Mouse (Mus musculus) kidney, postnatal 10 days (tissue): ENCODE measurements around the gene Sdk1.

Experiments
- DNase-seq: peaks from one replicate; pipeline ENCODE4 v3.0.0; 2021; ENCODE audit warnings: mixed read lengths

Sdk1 gene

GRCm38 (mm10) chr5:141240841-141241543, at the start of gene Sdk1:
Gene Sdk1 (plus strand): TSS chr5:141241490.
- peak; percentile 99 for DNase-seq

DNA sequence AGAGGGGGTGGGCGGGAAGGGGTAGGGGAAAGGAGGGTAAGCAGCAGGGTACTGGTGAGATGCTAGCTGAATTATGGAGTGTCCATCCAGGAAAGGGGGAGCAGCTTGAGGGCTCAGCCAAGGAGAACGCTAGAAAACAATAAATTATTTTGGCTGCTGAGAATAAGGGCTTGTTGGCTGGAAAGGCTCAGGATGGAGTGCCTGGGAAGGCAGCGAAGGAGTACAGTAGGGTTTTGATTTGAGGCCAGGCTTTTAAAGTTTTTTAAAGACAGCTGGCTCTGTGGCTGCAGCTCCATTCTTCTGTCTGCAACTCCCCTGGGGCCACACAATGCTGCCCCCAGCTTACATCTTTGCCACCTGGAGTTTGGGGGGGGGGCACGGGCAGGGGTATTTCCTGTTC, 44.0 kb upstream of the Sdk1 start:
- DNase-seq: no peak

DNA sequence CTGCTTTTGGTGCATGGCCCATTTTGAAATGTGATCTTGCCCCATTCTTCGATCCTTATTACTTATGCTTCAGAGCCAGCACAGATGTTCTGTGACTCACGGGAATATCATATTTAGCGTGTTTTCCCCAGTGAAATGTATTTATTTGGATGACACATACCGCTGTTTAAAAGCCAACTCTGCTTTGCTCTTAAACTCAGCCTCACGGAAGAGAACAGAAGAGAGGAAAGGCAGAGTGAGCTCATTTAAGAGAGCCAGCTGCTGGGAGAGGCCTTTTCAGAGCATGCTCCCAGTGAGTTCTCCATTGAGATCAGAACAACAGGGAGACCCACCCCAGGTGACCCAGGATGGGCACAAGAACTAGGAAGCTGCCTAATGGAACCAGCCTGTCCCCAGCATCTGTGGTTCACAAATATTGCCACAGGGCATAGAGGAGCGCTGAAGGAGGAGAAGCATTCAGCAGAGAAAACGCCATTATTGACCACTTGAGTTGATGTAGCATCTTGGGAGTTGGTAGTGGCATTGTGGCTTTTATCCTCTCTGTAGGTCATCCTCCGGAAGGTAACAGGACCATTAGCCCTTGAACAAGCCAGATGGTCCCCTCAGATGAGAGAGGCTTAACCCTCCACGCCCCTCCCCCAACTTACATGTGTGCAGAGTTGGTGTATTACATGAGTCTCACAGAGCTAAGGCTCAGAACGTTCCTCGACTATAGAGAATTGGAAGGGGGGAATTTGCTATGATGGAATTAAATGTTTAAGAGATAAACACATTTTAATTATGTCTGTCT, 38.8 kb upstream of the Sdk1 start:
- no peak for DNase-seq

DNA sequence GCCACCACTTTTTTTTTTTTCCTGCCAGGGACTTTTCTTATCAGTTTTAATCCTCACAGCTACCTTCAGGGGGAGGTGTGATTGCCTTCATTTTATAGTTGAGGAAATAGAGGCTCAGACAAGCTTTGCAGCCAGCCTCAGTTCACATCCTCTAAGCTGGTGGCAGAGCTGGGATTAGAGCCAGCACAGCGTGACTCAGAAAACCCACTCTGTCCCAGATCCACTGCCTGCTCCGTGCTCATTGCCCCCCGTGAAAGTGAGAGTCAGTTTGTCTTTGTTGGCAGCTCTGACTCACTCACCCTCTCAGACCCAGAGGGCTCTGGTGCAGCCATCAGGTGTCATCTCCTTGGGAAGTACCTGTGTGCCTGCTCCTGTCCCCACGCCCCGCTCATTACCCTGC, 34.2 kb upstream of the Sdk1 start:
- DNase-seq: no peak

DNA sequence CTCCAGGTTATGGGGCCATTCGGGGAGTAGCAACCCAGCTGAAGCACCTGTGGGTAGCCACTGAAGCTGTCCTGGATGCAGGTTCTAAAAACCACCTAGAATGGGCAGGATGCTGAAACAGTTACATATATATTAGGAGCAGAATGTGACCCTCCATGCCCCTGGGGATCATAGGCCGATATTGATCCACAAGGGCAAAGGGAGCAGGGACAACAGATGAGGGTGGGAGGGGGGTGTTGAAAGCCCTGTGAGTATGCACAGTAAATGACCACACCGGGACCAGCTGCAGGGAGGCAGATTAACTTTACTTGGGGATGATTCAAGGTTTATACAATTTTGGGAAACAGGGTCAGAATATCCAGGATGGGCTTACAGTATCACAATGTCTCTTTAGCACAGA, 16.0 kb upstream of the Sdk1 start:
- DNase-seq: no peak

DNA sequence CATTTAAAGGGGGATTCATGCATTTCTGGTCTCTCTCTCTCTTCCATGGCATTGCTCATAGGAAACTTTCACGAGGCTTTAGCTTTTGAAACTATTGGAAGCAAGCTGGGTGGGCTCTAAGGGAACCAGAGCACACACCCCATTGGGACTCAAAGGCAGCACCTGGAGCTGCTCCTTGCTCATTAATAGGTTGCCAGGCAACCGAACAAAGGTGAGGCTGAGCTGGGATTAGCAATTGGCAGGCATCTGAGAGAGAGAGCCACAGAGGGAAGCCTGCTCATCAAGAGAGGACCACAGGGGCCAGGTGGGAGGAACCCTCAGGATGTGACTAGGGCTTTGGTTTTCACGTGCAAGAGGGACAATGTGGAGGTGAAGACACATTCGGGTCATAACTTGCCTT, 7.0 kb upstream of the Sdk1 start:
- DNase-seq: no peak

DNA sequence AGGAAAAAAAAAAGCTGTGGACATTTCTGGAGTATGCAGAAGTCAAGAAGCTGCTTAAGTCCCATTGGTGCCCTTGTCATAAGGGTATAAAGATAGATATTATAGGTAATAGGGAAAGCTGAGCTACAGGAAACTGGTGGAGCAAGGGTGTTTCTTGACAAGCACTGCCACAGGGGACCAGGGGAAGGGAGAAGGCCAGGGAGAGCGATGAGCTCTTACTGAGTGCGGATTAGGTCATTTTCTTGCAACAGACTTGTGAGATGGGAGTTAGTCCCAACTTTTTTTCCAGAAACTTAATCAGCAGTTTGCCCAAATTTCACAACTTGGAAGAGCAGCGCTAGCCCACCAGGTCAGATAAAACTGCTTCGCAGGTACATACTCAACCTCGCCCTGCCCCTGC, 1.9 kb upstream of the Sdk1 start:
- no peak for DNase-seq

DNA sequence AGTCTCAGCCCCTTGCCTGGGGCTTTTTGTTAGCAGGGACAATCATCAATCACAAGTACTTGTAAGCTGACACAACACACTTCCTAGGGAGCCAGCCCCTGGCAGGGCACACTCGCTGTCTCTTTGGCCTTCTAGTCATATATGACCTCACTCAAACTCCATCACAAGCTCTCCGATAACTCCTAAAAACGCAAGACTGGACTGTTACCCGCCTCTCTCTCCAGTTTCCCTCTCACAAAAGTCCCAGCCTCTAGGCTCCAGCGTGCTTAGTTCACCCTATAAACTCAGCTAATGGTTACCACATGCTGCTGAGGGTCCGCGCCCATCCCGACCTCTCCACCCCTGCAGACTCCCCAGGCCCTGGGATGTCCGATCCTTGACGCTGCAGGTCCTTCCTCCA, 849 bp upstream of the Sdk1 start:
- no peak for DNase-seq

DNA sequence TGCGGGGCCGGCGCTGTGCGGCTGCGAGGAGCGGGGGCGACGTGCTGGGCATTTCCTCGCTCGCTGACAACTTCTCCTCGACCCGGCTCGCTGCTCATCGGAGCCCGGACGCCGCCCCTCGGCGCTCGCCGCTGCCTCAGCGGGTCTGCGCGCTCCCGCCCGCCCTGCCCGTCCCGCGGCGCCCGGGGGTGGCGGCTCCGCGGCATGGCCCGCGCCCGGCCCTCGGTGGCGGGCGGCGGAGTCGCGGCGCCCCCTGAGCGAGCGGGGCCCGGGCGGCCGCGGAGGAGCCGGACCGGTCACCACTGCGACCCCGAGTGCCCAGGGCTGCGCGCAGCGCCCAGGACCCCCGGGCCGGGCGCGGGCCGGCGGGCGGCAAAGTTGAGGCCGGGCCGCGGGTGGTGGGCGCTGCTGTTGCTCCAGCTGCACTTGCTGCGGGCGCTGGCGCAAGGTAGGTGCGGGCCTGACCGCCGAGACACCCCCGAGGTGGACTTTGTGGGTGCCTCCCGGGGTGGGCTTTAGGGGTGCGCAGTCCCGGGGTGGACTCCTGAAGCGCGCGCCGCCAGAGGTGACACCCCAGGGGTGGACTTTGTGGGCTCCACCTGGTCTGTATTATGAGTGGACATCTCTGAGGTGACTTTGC, 475 bp downstream of the Sdk1 start:
- peak; percentile 22 for DNase-seq

DNA sequence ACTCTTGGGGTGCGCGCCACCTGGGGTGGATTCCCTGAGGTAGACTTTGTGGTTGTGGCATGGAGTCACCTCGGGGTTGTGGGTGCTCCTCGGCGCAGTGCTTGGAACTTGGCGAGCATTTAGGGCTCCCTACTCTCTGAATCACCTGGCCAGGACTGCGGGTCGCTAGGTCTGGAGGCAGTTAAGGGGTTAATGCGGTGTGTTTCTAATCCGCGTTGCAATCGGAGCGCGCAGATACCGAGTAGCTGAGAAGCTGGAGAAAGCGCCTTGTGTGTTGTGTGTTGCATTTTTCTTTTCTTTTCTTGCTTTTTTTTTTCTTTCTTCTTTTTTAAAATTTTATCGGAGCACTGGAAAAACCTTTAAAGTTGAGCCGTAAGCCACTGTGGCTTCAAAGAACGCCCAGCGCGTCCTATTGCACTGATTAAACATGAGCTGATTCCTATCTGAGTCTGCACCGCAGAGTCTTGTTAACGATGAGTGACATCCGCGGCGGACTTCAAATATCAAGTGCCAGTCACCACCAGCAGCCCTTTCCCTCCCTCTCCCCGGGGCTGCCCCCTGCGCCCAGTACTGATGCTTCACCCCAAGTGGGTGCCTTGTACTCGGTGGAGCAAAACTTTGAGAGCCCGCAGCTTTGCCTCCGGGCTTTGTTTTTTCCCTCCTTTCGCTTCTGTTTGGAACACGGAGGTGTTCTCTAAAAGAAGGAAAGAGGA, 2.1 kb downstream of the Sdk1 start:
- DNase-seq: peak; percentile 17

DNA sequence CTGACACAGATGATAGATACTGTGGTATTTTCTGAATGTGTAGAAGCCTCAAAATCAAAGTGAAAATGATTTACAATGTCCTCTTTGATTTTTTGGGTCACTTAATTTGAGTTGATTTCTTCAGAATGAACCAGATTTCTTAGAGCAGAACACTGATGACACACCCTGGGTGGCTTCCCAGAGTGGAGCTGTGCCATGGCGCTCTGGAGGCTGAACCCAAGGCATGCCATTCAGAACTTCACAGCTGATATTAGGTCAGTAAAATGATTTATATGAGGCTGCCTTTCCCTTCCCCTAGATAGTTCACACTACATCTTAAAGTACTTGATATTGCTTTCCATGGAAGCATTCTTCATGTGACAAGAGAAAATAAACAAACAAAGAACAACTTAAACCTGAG, 23.0 kb downstream of the Sdk1 start:
- DNase-seq: no peak

- no peak for DNase-seq
Observed at GRCm38 (mm10) chr5:141277112-141277511, 35.8 kb downstream of the Sdk1 start.

GRCm38 (mm10) chr5:141281751-141282150, 40.5 kb downstream of the Sdk1 start:
- no peak for DNase-seq

- no peak for DNase-seq
Observed at GRCm38 (mm10) chr5:141289611-141290010, 48.3 kb downstream of the Sdk1 start.

DNA sequence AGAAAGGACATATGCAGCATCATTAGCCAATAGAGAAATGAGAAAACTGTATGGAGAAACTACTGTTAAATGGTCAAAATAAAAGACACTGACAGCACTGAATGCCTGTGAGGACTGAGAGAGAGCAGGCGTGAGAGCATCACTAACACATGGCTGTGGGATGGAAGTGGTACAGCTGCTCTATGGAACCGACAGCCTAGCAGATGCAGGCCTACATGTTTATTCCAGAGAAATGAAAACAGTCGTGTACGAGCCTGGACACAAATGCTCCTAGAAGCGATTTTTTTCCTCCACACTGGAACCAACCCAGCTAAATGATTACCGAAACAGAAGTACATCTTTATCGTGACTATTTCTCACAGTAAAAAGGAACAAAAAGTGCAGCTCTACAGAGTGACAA, 54.0 kb downstream of the Sdk1 start:
- no peak for DNase-seq

GRCm38 (mm10) chr5:141302287-141302694, 61.0 kb downstream of the Sdk1 start:
- DNase-seq: no peak

GRCm38 (mm10) chr5:141303746-141304145, 62.5 kb downstream of the Sdk1 start:
- DNase-seq: no peak

DNA sequence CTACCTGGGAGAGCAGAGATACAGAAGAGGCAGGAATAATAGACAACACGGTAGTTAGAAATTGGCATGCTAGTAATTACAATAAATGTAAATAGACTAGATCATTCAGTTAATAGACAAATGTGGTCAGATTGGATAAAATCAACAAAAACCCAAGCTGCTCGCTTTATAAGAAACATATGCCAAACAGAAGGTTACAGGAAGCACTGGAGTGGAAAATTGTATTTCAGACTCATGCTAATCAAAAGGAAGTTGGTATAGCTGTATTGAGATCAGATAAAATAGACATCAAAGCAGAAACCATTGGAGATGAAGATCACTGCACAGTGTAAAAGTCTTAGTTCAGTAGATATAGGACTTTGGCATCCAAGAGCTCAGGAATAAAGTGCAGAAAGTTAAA, 63.4 kb downstream of the Sdk1 start:
- DNase-seq: no peak

DNA sequence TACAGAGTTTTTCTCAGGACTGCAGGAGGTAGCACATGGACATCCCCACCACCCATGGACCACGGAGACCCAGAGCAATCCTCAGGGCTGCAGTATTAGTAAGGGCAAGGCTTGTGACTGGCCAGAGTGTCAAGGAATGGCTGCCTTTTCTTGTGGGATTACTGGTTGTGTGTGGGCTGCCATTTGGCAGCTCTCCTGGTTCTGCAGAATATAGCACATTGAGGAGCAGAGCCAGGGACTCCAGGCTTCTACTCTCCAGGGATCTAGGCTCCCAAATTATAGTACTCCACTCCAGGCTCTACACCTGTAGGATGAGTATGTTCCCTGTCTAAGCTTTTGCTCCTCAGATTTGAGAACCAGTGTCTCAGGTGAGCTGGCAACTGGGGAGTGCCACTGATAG, 69.4 kb downstream of the Sdk1 start:
- DNase-seq: no peak

- no peak for DNase-seq
Observed at GRCm38 (mm10) chr5:141311801-141312200, 70.5 kb downstream of the Sdk1 start.

- no peak for DNase-seq
Observed at GRCm38 (mm10) chr5:141312305-141312704, 71.0 kb downstream of the Sdk1 start.

DNA sequence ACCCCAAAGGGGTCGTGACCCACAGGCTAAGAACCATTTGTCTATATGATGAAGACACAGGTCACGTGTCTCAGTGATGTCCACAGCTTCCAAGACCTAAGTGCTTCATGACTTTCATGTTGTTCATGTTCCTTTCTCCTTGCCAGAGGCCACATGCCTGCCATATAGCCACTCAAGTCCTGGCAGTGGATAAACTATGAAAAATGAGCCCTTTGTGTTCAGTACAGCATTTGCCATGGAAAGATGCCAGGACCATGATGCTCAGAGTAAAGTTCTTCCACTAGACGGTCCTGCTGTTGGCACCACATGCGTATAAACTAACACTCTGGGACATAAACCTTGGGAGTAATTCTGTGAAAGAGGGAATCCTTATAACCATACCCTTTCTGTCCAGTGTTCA, 75.8 kb downstream of the Sdk1 start:
- no peak for DNase-seq

- DNase-seq: no peak
Observed at GRCm38 (mm10) chr5:141324910-141325309, 83.6 kb downstream of the Sdk1 start.
